Mouse (Mus musculus) heart, embryonic 16.5 days (tissue): ENCODE results near the gene Olfr1055. TPM values are rescaled to one million over a fixed set of nuclear protein-coding genes. Genes with fewer than 3 reads are reported as not detected.
"Not testable (repeated sequence)": the region's sequence is repeated elsewhere in the genome, so short reads cannot be mapped to it uniquely, and the experiment has no call there.

Experiments
- ATAC-seq: fragments of 200-750 bp; cut with Nextera tagmentation; replicated peaks from 2 replicates; pipeline ENCODE4 v1.8.0; 2017; ENCODE audit warnings: moderate number of reproducible peaks; ENCODE audit not compliant: insufficient read depth, low FRiP score; ENCODE audit errors: extremely low read depth
- H3K27ac ChIP-seq: fragments of 300-500 bp; sonication (generic); 2 replicates; pipeline ENCODE4 v1.5.1; 2014; ENCODE audit warnings: mild to moderate bottlenecking, low read length, control low read depth, moderate library complexity
- H3K27me3 ChIP-seq: fragments of 300-500 bp; sonication (generic); 2 replicates; pipeline ENCODE4 v1.6.1; 2014; ENCODE audit warnings: low read length, mixed read lengths; ENCODE audit not compliant: control insufficient read depth, insufficient read depth
- H3K36me3 ChIP-seq: fragments of 300-500 bp; sonication (generic); 2 replicates; pipeline ENCODE4 v1.6.1; 2014; ENCODE audit not compliant: control insufficient read depth, insufficient read depth
- H3K4me1 ChIP-seq: fragments of 300-500 bp; sonication (generic); 2 replicates; pipeline ENCODE4 v1.6.1; 2014; ENCODE audit warnings: low read length, mixed read lengths; ENCODE audit not compliant: control insufficient read depth, insufficient read depth
- H3K4me2 ChIP-seq: fragments of 300-500 bp; sonication (generic); 2 replicates; pipeline ENCODE4 v1.6.1; 2014; ENCODE audit warnings: low read depth, mild to moderate bottlenecking, control low read depth, low read length
- H3K4me3 ChIP-seq: fragments of 300-500 bp; sonication (generic); 2 replicates; pipeline ENCODE4 v1.5.1; 2014; ENCODE audit warnings: mild to moderate bottlenecking, control low read depth, low read length
- H3K9ac ChIP-seq: fragments of 300-500 bp; sonication (generic); 2 replicates; pipeline ENCODE4 v1.6.1; 2014; ENCODE audit warnings: low read length, control low read depth
- H3K9me3 ChIP-seq: fragments of 300-500 bp; sonication (generic); replicated peaks from 2 replicates; pipeline ENCODE4 v1.6.1; 2016; ENCODE audit warnings: low read length; ENCODE audit not compliant: control insufficient read depth
- WGBS: fragments of 180-500 bp; shearing (Covaris S2); extraction: QIAGEN DNeasy Blood & Tissue Kit; methylation state at CpG from one replicate; pipeline ENCODE4 v1.1.7; 2014; 5-methylcytosine and 5-hydroxymethylcytosine counted together
- polyA plus RNA-seq: library from polyadenylated mRNA; unstranded; fragments of >200 nt; fragmentation: Nextera tagmentation; extraction: Ambion mirVana; gene quantifications from 2 replicates; pipeline ENCODE4 v1.2.1, GENCODE M21; 2015

The Olfr1055 gene
- not detected in 2 replicates for polyA plus RNA-seq

- Histone ChIP-seq H3K4me2 (no peak within 1 kb of the TSS), H3K9me3 (no peaks in the 10 kb centered on the region), H3K9ac (no peak within 1 kb of the TSS), H3K27ac (no peak within 1 kb of the TSS), H3K4me1 (no peaks in the 10 kb centered on the region), H3K27me3 (no peaks in the 10 kb centered on the region), H3K4me3 (no peak within 1 kb of the TSS), H3K36me3 (no peaks in the 10 kb centered on the region)
- WGBS: 86% methylated on average over 5 of the region's 5 CpGs
- no peak for ATAC-seq
These were observed at the start of gene Olfr1055 for GRCm38 (mm10) chr2:86350184-86350583. Olfr1055 (minus strand) TSS chr2:86350284.

GRCm38 (mm10) chr2:86395114-86395513 is 45.0 kb upstream of the Olfr1055 start:
- H3K4me3 ChIP-seq: no peak overlapping the region
- WGBS: 81% methylated on average over 2 of the region's 2 CpGs
- no peaks in the 10 kb centered on the region for H3K27me3 ChIP-seq
- H3K27ac ChIP-seq: no peak overlapping the region
- H3K4me1 ChIP-seq: no peaks in the 10 kb centered on the region
- H3K36me3 ChIP-seq: no peaks in the 10 kb centered on the region
- H3K4me2 ChIP-seq: no peak overlapping the region
- no peaks in the 10 kb centered on the region for H3K9me3 ChIP-seq
- no peak for ATAC-seq
- H3K9ac ChIP-seq: no peak overlapping the region

GRCm38 (mm10) chr2:86388461-86388860 is 38.4 kb upstream of the Olfr1055 start, which contains the start of gene Olfr1058:
Olfr1058 (minus strand) TSS chr2:86388561.
- not testable (repeated sequence) for H3K4me2 ChIP-seq, H3K27me3 ChIP-seq, H3K4me1 ChIP-seq, ATAC-seq, H3K4me3 ChIP-seq, H3K36me3 ChIP-seq, H3K9me3 ChIP-seq, H3K27ac ChIP-seq, H3K9ac ChIP-seq

GRCm38 (mm10) chr2:86378293-86378692 is 28.2 kb upstream of the Olfr1055 start, which contains the start of gene Olfr1057:
Olfr1057 (minus strand) TSS chr2:86378393.
- no peak within 1 kb of the TSS for H3K9ac ChIP-seq
- no peaks in the 10 kb centered on the region for H3K36me3 ChIP-seq
- H3K4me3 ChIP-seq: no peak within 1 kb of the TSS
- H3K27ac ChIP-seq: no peak within 1 kb of the TSS
- H3K4me1 ChIP-seq: no peaks in the 10 kb centered on the region
- H3K4me2 ChIP-seq: no peak within 1 kb of the TSS
- H3K9me3 ChIP-seq: no peaks in the 10 kb centered on the region
- ATAC-seq: no peak
- no peaks in the 10 kb centered on the region for H3K27me3 ChIP-seq

GRCm38 (mm10) chr2:86366342-86366741 is 16.3 kb upstream of the Olfr1055 start:
- ATAC-seq, H3K9ac ChIP-seq, H3K36me3 ChIP-seq, H3K4me2 ChIP-seq, H3K27ac ChIP-seq, H3K4me3 ChIP-seq, H3K27me3 ChIP-seq, H3K9me3 ChIP-seq, H3K4me1 ChIP-seq: not testable (repeated sequence)
- no CpG with 5 or more reads among the region's 6 CpGs for WGBS

GRCm38 (mm10) chr2:86362369-86362768 is 12.3 kb upstream of the Olfr1055 start, which contains the start of gene Olfr1056:
Olfr1056 (minus strand) TSS chr2:86362469.
- Histone ChIP-seq H3K27me3 (no peaks in the 10 kb centered on the region), H3K4me1 (no peaks in the 10 kb centered on the region), H3K36me3 (no peaks in the 10 kb centered on the region), H3K9ac (no peak within 1 kb of the TSS), H3K9me3 (no peaks in the 10 kb centered on the region), H3K4me3 (no peak within 1 kb of the TSS), H3K27ac (no peak within 1 kb of the TSS), H3K4me2 (no peak within 1 kb of the TSS)
- ATAC-seq: no peak

GRCm38 (mm10) chr2:86351751-86352150 is 1.7 kb upstream of the Olfr1055 start:
- not testable (repeated sequence) for H3K4me3 ChIP-seq, ATAC-seq, H3K27ac ChIP-seq, H3K9me3 ChIP-seq, H3K4me2 ChIP-seq, H3K9ac ChIP-seq, H3K36me3 ChIP-seq, H3K4me1 ChIP-seq, H3K27me3 ChIP-seq
- 82% methylated on average over 1 of the region's 1 CpGs for WGBS

GRCm38 (mm10) chr2:86335333-86335732 is 14.8 kb downstream of the Olfr1055 start, which contains the start of gene Olfr1054:
Olfr1054 (minus strand) TSS chr2:86335433.
- Histone ChIP-seq H3K4me3 (no peak within 1 kb of the TSS), H3K9me3 (no peaks in the 10 kb centered on the region), H3K27ac (no peak within 1 kb of the TSS), H3K36me3 (no peaks in the 10 kb centered on the region), H3K4me2 (no peak within 1 kb of the TSS), H3K27me3 (no peaks in the 10 kb centered on the region), H3K4me1 (no peaks in the 10 kb centered on the region), H3K9ac (no peak within 1 kb of the TSS)
- WGBS: 85% methylated on average over 3 of the region's 3 CpGs
- ATAC-seq: no peak

- Histone ChIP-seq H3K4me2 (no peak within 1 kb of the TSS), H3K36me3 (no peaks in the 10 kb centered on the region), H3K4me1 (no peaks in the 10 kb centered on the region), H3K27me3 (no peaks in the 10 kb centered on the region), H3K9ac (no peak within 1 kb of the TSS), H3K9me3 (no peaks in the 10 kb centered on the region), H3K27ac (no peak within 1 kb of the TSS), H3K4me3 (no peak within 1 kb of the TSS)
- WGBS: 46% methylated on average over 3 of the region's 3 CpGs
- no peak for ATAC-seq
These were observed 34.9 kb downstream of the Olfr1055 start, which contains the start of gene Olfr1053 for GRCm38 (mm10) chr2:86315184-86315583. Olfr1053 (minus strand) TSS chr2:86315284.
